ENCODE assay signal across 8 mouse cellular contexts in genomic region chr17:24350926-24351759, GRCm38 (mm10). TPM values are rescaled to one million over a fixed set of nuclear protein-coding genes. Genes with fewer than 3 reads are reported as not detected.
DNase-seq lines count a peak whose midpoint lies in the region; ATAC-seq and TF ChIP-seq lines count a peak whose summit lies in the region.

Gene Abca17, minus strand, starts transcription at chr17:24351068.

- H3K4me1 ChIP-seq in hindbrain, embryonic 13.5 days (replicated peaks), result peaks cover 41% of the 10 kb centered on the region
- peaks cover 16% of the 10 kb centered on the region for H3K4me1 ChIP-seq in liver, adult 2 months (ENCODE audit: control insufficient read depth, insufficient read depth, low read length)
- peaks cover 39% of the 10 kb centered on the region for H3K4me1 ChIP-seq in neural tube, embryonic 13.5 days (replicated peaks)

- peak; percentile 38 for ATAC-seq in erythroid progenitor cell, adult 5-6 weeks (replicated peaks; ENCODE audit: low FRiP score, poor library complexity, severe bottlenecking)
- peak; percentile 62 for ATAC-seq in hindbrain, embryonic 13.5 days (ENCODE audit: low FRiP score)
- peak; percentile 54 for ATAC-seq in neural tube, embryonic 13.5 days (ENCODE audit: low read depth)

- no peak for TF ChIP-seq POLR2A in liver, adult 2 months (IDR thresholded peaks at IDR 0.05; ENCODE audit: extremely low read depth, insufficient read depth, low read length)

- intact Hi-C loops in left cerebral cortex, postnatal 10 days (cut with DNase I), result loop anchor here (10.0 kb wide), 1 partner anchor 176 kb away; no protein-coding TSS in a partner anchor

- H3K27me3 ChIP-seq in hindbrain, embryonic 13.5 days, result peaks cover 19% of the 10 kb centered on the region
- H3K27me3 ChIP-seq in liver, adult 2 months (ENCODE audit: control insufficient read depth, insufficient read depth, low read length), result no peaks in the 10 kb centered on the region
- peaks cover 20% of the 10 kb centered on the region for H3K27me3 ChIP-seq in neural tube, embryonic 13.5 days

- H3K9ac ChIP-seq in hindbrain, embryonic 13.5 days, result peak within 1 kb of the TSS; percentile 96
- H3K9ac ChIP-seq in liver, adult 2 months (ENCODE audit: low read depth, low read length), result peak within 1 kb of the TSS; percentile 90
- peak within 1 kb of the TSS; percentile 92 for H3K9ac ChIP-seq in neural tube, embryonic 13.5 days

- no peaks in the 10 kb centered on the region for H3K36me3 ChIP-seq in hindbrain, embryonic 13.5 days
- no peaks in the 10 kb centered on the region for H3K36me3 ChIP-seq in liver, adult 2 months (ENCODE audit: control insufficient read depth, insufficient read depth, low read length)
- no peaks in the 10 kb centered on the region for H3K36me3 ChIP-seq in neural tube, embryonic 13.5 days

- WGBS in hindbrain, embryonic 13.5 days, result 3% methylated on average over 42 of the region's 42 CpGs
- 2% methylated on average over 42 of the region's 42 CpGs for WGBS in liver, adult 2 months
- WGBS in neural tube, embryonic 13.5 days, result 3% methylated on average over 42 of the region's 42 CpGs

- peaks cover 15% of the 10 kb centered on the region; the same call in 1 of the 2 replicates for H3K79me2 ChIP-seq in liver, adult 2 months (ENCODE audit: control insufficient read depth, insufficient read depth, low read length)

- TF ChIP-seq CTCF in liver, adult 2 months (IDR thresholded peaks at IDR 0.05; ENCODE audit: low read depth, low read length), result no peak

- H3K4me3 ChIP-seq in hindbrain, embryonic 13.5 days, result peak within 1 kb of the TSS; percentile 87
- H3K4me3 ChIP-seq in liver, adult 2 months (ENCODE audit: insufficient read depth, low read depth, low read length), result peak within 1 kb of the TSS; percentile 87
- H3K4me3 ChIP-seq in neural tube, embryonic 13.5 days, result peak within 1 kb of the TSS; percentile 87

- H3K27ac ChIP-seq in hindbrain, embryonic 13.5 days, result peak within 1 kb of the TSS; percentile 84
- peak within 1 kb of the TSS; percentile 48 for H3K27ac ChIP-seq in liver, adult 2 months (replicated peaks; ENCODE audit: insufficient read depth, low read depth, low read length)
- H3K27ac ChIP-seq in neural tube, embryonic 13.5 days (replicated peaks), result peak within 1 kb of the TSS; percentile 84

- H3K9me3 ChIP-seq in hindbrain, embryonic 13.5 days, result no peaks in the 10 kb centered on the region
- no peaks in the 10 kb centered on the region for H3K9me3 ChIP-seq in neural tube, embryonic 13.5 days

- peak within 1 kb of the TSS; percentile 84 for H3K4me2 ChIP-seq in hindbrain, embryonic 13.5 days
- peak within 1 kb of the TSS; percentile 87 for H3K4me2 ChIP-seq in neural tube, embryonic 13.5 days

- peak; percentile 8 to 57 for DNase-seq in left cerebral cortex, postnatal 10 days (ENCODE audit: extremely low spot score in 1 of 2, low spot score in 2 of 2)
- no peak for DNase-seq in left cerebral cortex, adult 11 months (ENCODE audit: low spot score)
- DNase-seq in adrenal gland, postnatal 36 days, result peak; percentile 34 to 45
- no peak for DNase-seq in liver, adult 2 months (ENCODE audit: extremely low read depth, low read depth, low spot score)
- no peak for DNase-seq in c-Kit-positive CD71-positive TER-119-positive erythroid progenitor cells, embryonic 14.5 days (ENCODE audit: low spot score)

RNA-seq across cellular contexts. Expression of gene Abca17, which starts in this region (rescaled TPM):
- 1 to 10 TPM; 1.1 TPM for total RNA-seq in left cerebral cortex, postnatal 10 days (2021)
- total RNA-seq in adrenal gland, postnatal 36 days (2021), result under 1 TPM in 1 of 2 experiments, not detected in 1; 0.07 TPM
- total RNA-seq in erythroid progenitor cell, adult 5-6 weeks (2015; ENCODE audit: low replicate concordance), result not detected in 2 replicates
- total RNA-seq in erythroid progenitor cell, adult 5-6 weeks (2017; ENCODE audit: low replicate concordance), result not detected in 2 replicates
- 0.43 and 0.61 TPM in 2 replicates for polyA plus RNA-seq in hindbrain, embryonic 13.5 days (2015; fragmentation: Nextera tagmentation; extraction: Ambion mirVana)
- total RNA-seq in liver, adult 2 months (2014; rRNA removed), result not detected in 2 replicates
- polyA plus RNA-seq in liver, adult 2 months (2012; rRNA removed), result 0.02 TPM in 1 of 2 replicates, not detected in the other
- polyA plus RNA-seq in neural tube, embryonic 13.5 days (2015; fragmentation: Nextera tagmentation; extraction: Ambion mirVana), result 0.31 and 0.44 TPM in 2 replicates

Comparison
In these comparisons a context has a peak if more than half of its experiments do, and no peak if none do; other contexts are left out.
1. DNase-seq: peak in left cerebral cortex, postnatal 10 days (2 of 2); none in left cerebral cortex, adult 11 months (single experiment), liver, adult 2 months (single experiment) and c-Kit-positive CD71-positive TER-119-positive erythroid progenitor cells, embryonic 14.5 days (single experiment).
2. Peak in DNase-seq in adrenal gland, postnatal 36 days; RNA of the gene not detected or under 1 TPM.
3. Peak in ATAC-seq in erythroid progenitor cell, adult 5-6 weeks; RNA of the gene not detected or under 1 TPM.
4. Peak in ATAC-seq, H3K4me3 ChIP-seq, H3K27ac ChIP-seq, H3K9ac ChIP-seq and H3K4me2 ChIP-seq in hindbrain, embryonic 13.5 days; RNA of the gene not detected or under 1 TPM.
5. Peak in ATAC-seq, H3K4me3 ChIP-seq, H3K27ac ChIP-seq, H3K9ac ChIP-seq and H3K4me2 ChIP-seq in neural tube, embryonic 13.5 days; RNA of the gene not detected or under 1 TPM.
6. Peak in every context shown above with its lines, with median percentiles within 50 percentile points of each other: ATAC-seq, H3K27ac ChIP-seq, H3K4me3 ChIP-seq and H3K9ac ChIP-seq.